Mouse (Mus musculus) liver, embryonic 14.5 days (tissue): Measurements from ENCODE around the gene Pilrb1.
"Not testable (repeated sequence)": the region's sequence is repeated elsewhere in the genome, so short reads cannot be mapped to it uniquely, and the experiment has no call there.

Experiments
- CTCF ChIP-seq: IDR thresholded peaks from 2 replicates; pipeline ENCODE4 v1.5.1; 2016; ENCODE audit warnings: antibody characterized with exemption, low read depth, control low read depth
- EP300 ChIP-seq: IDR thresholded peaks from 2 replicates; pipeline ENCODE4 v1.6.1; 2016; ENCODE audit warnings: antibody characterized with exemption, low read depth

DNA sequence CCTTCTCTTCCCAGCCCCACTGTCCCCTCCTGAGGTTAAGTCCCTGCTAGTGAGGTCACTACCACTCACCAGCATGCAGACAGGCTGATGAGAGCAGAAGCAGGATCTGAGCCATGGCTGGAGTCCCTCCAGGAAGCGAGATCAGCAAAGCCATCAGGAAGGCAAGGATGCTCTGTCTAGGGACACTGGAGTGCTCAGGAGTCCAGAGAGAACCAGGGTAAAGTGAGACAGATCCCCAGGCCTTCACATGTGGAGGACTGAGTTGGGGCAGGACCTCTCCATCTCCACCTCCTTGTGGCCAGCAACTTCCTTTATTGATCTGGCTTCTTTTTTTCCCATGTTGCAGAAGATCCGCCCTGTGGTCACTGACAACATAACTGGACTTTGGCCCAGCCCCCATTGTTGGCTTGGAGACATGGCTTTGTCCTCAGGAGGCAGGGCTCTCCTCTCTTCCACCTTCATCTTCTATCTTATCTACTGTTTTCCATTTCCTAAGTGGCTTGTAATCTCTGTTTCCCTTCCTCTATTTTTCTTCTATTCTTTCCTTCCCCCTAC lies 21.9 kb downstream of the Pilrb1 start, which contains the start of gene Pilra:
- TF ChIP-seq CTCF, EP300: not testable (repeated sequence)
